Mouse (Mus musculus) monocyte, adult 5-6 weeks (primary cell): ENCODE measurements at regions not wholly inside any gene's neighbourhood (a gene's known extent, or its start where the extent isn't known, plus 50 kb on each side); places are given as distances from the start of the nearest gene placed in this dataset.
"Not testable (repeated sequence)": the region's sequence is repeated elsewhere in the genome, so short reads cannot be mapped to it uniquely, and the experiment has no call there.

Experiments used
- ATAC-seq: fragments of 153-309, 156-312 bp; replicated peaks from 2 replicates; pipeline ENCODE4 v1.8.0; 2017; ENCODE audit warnings: mild to moderate bottlenecking; ENCODE audit not compliant: low TSS enrichment, insufficient number of reproducible peaks, severe bottlenecking, poor library complexity, low FRiP score

GRCm38 (mm10) chr1:98665584-98665983 is 244.7 kb downstream of the Slco6d1 start:
- no peak for ATAC-seq

GRCm38 (mm10) chr1:98667426-98667825 is 246.5 kb downstream of the Slco6d1 start:
- not testable (repeated sequence) for ATAC-seq

GRCm38 (mm10) chr1:98667887-98668286 is 247.0 kb downstream of the Slco6d1 start:
- ATAC-seq, result no peak

GRCm38 (mm10) chr1:98668595-98668994 is 247.7 kb downstream of the Slco6d1 start:
- ATAC-seq, result no peak

- ATAC-seq, result no peak
Measured at GRCm38 (mm10) chr1:98678686-98679085, 257.8 kb downstream of the Slco6d1 start.

GRCm38 (mm10) chr1:98713809-98714208 is 292.9 kb downstream of the Slco6d1 start:
- no peak for ATAC-seq

- no peak for ATAC-seq
Measured at GRCm38 (mm10) chr1:98714307-98714706, 293.4 kb downstream of the Slco6d1 start.

- 0 out of 2 replicates have a peak, but pooled peaks have one; percentile 13 for ATAC-seq
Measured at GRCm38 (mm10) chr1:98720595-98720994, 299.7 kb downstream of the Slco6d1 start.

- ATAC-seq, result peak; percentile 52
Measured at GRCm38 (mm10) chr1:98727354-98728015, 306.6 kb downstream of the Slco6d1 start.

GRCm38 (mm10) chr1:98748886-98749285 is 328.0 kb downstream of the Slco6d1 start:
- peak; percentile 56 for ATAC-seq

GRCm38 (mm10) chr1:98788528-98788927 is 367.6 kb downstream of the Slco6d1 start:
- peak; percentile 71 for ATAC-seq

GRCm38 (mm10) chr1:98793320-98793719 is 372.4 kb downstream of the Slco6d1 start:
- no peak for ATAC-seq

GRCm38 (mm10) chr1:98812543-98812942 is 391.6 kb downstream of the Slco6d1 start:
- ATAC-seq, result no peak

GRCm38 (mm10) chr1:98813990-98814389 is 393.1 kb downstream of the Slco6d1 start:
- ATAC-seq, result no peak

GRCm38 (mm10) chr1:98818076-98818475 is 397.2 kb downstream of the Slco6d1 start:
- no peak for ATAC-seq

GRCm38 (mm10) chr1:98860236-98860635 is 439.3 kb downstream of the Slco6d1 start:
- no peak for ATAC-seq

GRCm38 (mm10) chr1:98906260-98906659 is 485.3 kb downstream of the Slco6d1 start:
- ATAC-seq, result no peak

GRCm38 (mm10) chr1:98923043-98923442 is 502.1 kb downstream of the Slco6d1 start:
- no peak for ATAC-seq

GRCm38 (mm10) chr1:98924933-98925332 is 504.0 kb downstream of the Slco6d1 start:
- ATAC-seq, result no peak

- no peak for ATAC-seq
Measured at GRCm38 (mm10) chr1:98930926-98931325, 510.0 kb downstream of the Slco6d1 start.

- no peak for ATAC-seq
Measured at GRCm38 (mm10) chr1:98932239-98932638, 511.3 kb downstream of the Slco6d1 start.
